Mouse (Mus musculus): ENCODE results near the gene Lrp5.

DNA sequence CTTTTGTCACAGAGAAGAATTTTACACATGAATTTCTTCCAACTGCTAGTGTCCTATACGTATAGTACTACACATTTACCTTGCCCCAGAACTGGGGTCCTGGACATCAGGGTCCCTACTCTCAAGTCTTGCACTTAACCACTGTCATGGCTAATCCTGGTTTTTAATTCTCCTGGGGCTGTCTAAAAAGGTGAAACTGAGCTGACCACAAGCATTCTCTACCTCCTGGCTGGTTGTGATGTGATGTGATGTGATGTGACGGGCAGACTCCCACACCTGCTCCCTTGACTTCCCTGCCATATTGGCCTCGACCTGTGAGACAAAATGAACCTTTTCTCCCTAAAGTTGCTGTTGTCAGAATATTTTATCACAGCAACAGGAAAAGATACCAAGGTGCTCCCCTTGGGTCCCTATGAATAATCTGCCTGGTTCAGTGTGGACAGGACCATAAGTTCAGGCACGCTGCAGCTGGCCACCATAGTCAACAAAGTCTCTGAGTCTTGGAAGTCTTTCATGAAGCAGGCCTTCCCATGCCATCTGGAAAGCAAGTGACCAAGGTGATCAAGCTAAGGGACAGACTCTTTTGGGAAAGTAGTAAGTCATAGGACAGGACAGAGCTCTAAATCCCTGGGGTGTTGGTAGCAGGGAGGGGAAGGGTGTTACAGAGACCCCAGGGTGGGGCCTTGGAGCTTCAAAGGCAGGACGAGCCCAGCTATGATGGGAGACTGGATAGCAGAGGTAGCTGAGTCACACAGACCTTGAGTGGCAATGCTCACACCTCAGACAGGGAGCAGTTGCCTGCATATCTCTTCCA lies 109.7 kb downstream of the Lrp5 start:
- TF ChIP-seq USF1 (IDR thresholded peaks at IDR 0.05; ENCODE audit: low read depth) (no peak), MYOG (IDR thresholded peaks at IDR 0.05; ENCODE audit: control insufficient read depth, extremely low read depth, insufficient read length) (no peak), CTCF (IDR thresholded peaks at IDR 0.05; ENCODE audit: control insufficient read depth, insufficient read depth, insufficient read length) (no peak)
